Mouse (Mus musculus) midbrain, embryonic 14.5 days (tissue): ENCODE measurements at regions not wholly inside any gene's neighbourhood (a gene's known extent, or its start where the extent isn't known, plus 50 kb on each side); places are given as distances from the start of the nearest gene placed in this dataset.

Source experiments
- ATAC-seq: fragments of 200-750 bp; cut with Nextera tagmentation; 2 replicates; pipeline ENCODE4 v1.8.0; 2017; ENCODE audit warnings: moderate number of reproducible peaks, moderate library complexity; ENCODE audit not compliant: low FRiP score, low TSS enrichment
- DNase-seq: peaks from one replicate; pipeline ENCODE4 v3.0.0-alpha.2; 2015
- H3K27ac ChIP-seq: fragments of 300-500 bp; sonication (generic); replicated peaks from 2 replicates; pipeline ENCODE4 v1.5.1; 2014; ENCODE audit warnings: mild to moderate bottlenecking, low read depth, low read length, moderate library complexity
- H3K27me3 ChIP-seq: fragments of 300-500 bp; sonication (generic); 2 replicates; pipeline ENCODE4 v1.6.1; 2014; ENCODE audit warnings: low read length, control low read depth, mixed read lengths; ENCODE audit not compliant: control insufficient read depth, insufficient read depth
- H3K36me3 ChIP-seq: fragments of 300-500 bp; sonication (generic); 2 replicates; pipeline ENCODE4 v1.6.1; 2014; ENCODE audit warnings: low read length, control low read depth; ENCODE audit not compliant: control insufficient read depth, insufficient read depth
- H3K4me1 ChIP-seq: fragments of 300-500 bp; sonication (generic); 2 replicates; pipeline ENCODE4 v1.6.1; 2014; ENCODE audit warnings: mild to moderate bottlenecking, antibody characterized with exemption, low read length, control low read depth; ENCODE audit not compliant: control insufficient read depth, insufficient read depth
- H3K4me2 ChIP-seq: fragments of 300-500 bp; sonication (generic); 2 replicates; pipeline ENCODE4 v1.6.1; 2014; ENCODE audit warnings: mild to moderate bottlenecking, low read length, moderate library complexity
- H3K4me3 ChIP-seq: fragments of 300-500 bp; sonication (generic); replicated peaks from 2 replicates; pipeline ENCODE4 v1.5.1; 2014; ENCODE audit warnings: low read depth, low read length
- H3K9ac ChIP-seq: fragments of 300-500 bp; sonication (generic); replicated peaks from 2 replicates; pipeline ENCODE4 v1.6.1; 2014; ENCODE audit warnings: mild to moderate bottlenecking, low read length, moderate library complexity
- H3K9me3 ChIP-seq: fragments of 300-500 bp; sonication (generic); 2 replicates; pipeline ENCODE4 v1.6.1; 2016; ENCODE audit warnings: low read length, control low read depth, mixed read lengths; ENCODE audit not compliant: control insufficient read depth
- WGBS: fragments of 180-500 bp; shearing (Covaris S2); extraction: QIAGEN DNeasy Blood & Tissue Kit; methylation state at CpG from one replicate; pipeline ENCODE4 v1.1.7; 2014; 5-methylcytosine and 5-hydroxymethylcytosine counted together

GRCm38 (mm10) chr4:4708261-4708660 is 84.9 kb downstream of the Impad1 start:
- ATAC-seq (no peak), DNase-seq (no peak)
- Histone ChIP-seq H3K4me1 (no peaks in the 10 kb centered on the region), H3K9me3 (no peaks in the 10 kb centered on the region), H3K27ac (no peak overlapping the region), H3K4me2 (no peak overlapping the region), H3K4me3 (no peak overlapping the region), H3K36me3 (no peaks in the 10 kb centered on the region), H3K27me3 (no peaks in the 10 kb centered on the region), H3K9ac (no peak overlapping the region)
- WGBS: 58% methylated on average over 3 of the region's 3 CpGs

- Histone ChIP-seq H3K4me2 (no peak overlapping the region), H3K36me3 (no peaks in the 10 kb centered on the region), H3K4me3 (no peak overlapping the region), H3K9me3 (no peaks in the 10 kb centered on the region), H3K9ac (no peak overlapping the region), H3K27ac (no peak overlapping the region), H3K4me1 (no peaks in the 10 kb centered on the region), H3K27me3 (no peaks in the 10 kb centered on the region)
- DNase-seq (no peak), ATAC-seq (no peak)
- WGBS: 91% methylated on average over 2 of the region's 2 CpGs
Observed at GRCm38 (mm10) chr4:4699102-4699501, 94.1 kb downstream of the Impad1 start.

- H3K4me3 ChIP-seq: no peak overlapping the region
- no peaks in the 10 kb centered on the region for H3K36me3 ChIP-seq
- no peaks in the 10 kb centered on the region for H3K4me1 ChIP-seq
- no peaks in the 10 kb centered on the region for H3K27me3 ChIP-seq
- no peaks in the 10 kb centered on the region for H3K9me3 ChIP-seq
- WGBS: 90% methylated on average over 1 of the region's 1 CpGs
- no peak overlapping the region for H3K9ac ChIP-seq
- ATAC-seq (0 out of 2 replicates have a peak, but pooled peaks have one; percentile 31), DNase-seq (no peak)
- no peak overlapping the region for H3K27ac ChIP-seq
- H3K4me2 ChIP-seq: no peak overlapping the region
Observed at GRCm38 (mm10) chr4:4695413-4695812, 97.7 kb downstream of the Impad1 start.

- Histone ChIP-seq H3K9ac (no peak overlapping the region), H3K4me2 (no peak overlapping the region), H3K4me1 (no peaks in the 10 kb centered on the region), H3K27ac (no peak overlapping the region), H3K36me3 (no peaks in the 10 kb centered on the region), H3K27me3 (no peaks in the 10 kb centered on the region), H3K9me3 (no peaks in the 10 kb centered on the region), H3K4me3 (no peak overlapping the region)
- WGBS: 42% methylated on average over 4 of the region's 4 CpGs
- DNase-seq: no peak
- ATAC-seq: no peak
Observed at GRCm38 (mm10) chr4:4686920-4687319, 106.2 kb downstream of the Impad1 start.

GRCm38 (mm10) chr4:4674607-4675006 is 118.5 kb downstream of the Impad1 start:
- DNase-seq (no peak), ATAC-seq (no peak)
- Histone ChIP-seq H3K27ac (no peak overlapping the region), H3K4me2 (no peak overlapping the region), H3K4me3 (no peak overlapping the region), H3K36me3 (no peaks in the 10 kb centered on the region), H3K9me3 (no peaks in the 10 kb centered on the region), H3K9ac (no peak overlapping the region), H3K4me1 (no peaks in the 10 kb centered on the region), H3K27me3 (no peaks in the 10 kb centered on the region)

DNA sequence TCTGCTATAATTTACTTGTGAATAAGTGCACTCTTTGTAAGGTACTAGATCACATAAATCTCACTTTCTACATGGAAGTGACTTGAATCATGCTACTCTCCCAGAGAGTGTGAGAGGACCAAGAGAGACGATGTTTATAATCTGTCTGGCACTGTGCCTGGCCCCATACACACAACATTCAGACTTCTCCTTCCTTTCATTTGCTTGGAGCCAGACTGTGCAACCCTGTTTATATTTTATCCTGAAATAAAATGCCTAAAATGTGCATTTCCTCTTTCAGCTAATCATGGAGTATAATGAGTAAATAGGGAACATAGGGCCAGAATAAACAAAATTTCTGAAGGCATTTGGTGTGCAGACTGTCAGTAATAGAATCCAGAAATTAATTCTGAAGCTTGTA is 142.9 kb downstream of the Impad1 start:
- no peak for ATAC-seq
- H3K4me3 ChIP-seq: no peak overlapping the region
- H3K27me3 ChIP-seq: no peaks in the 10 kb centered on the region
- no peak overlapping the region for H3K27ac ChIP-seq
- no peaks in the 10 kb centered on the region for H3K4me1 ChIP-seq
- no peak overlapping the region for H3K9ac ChIP-seq
- no peak for DNase-seq
- no peaks in the 10 kb centered on the region for H3K36me3 ChIP-seq
- 81% methylated on average over 1 of the region's 1 CpGs for WGBS
- H3K4me2 ChIP-seq: no peak overlapping the region
- H3K9me3 ChIP-seq: no peaks in the 10 kb centered on the region

DNA sequence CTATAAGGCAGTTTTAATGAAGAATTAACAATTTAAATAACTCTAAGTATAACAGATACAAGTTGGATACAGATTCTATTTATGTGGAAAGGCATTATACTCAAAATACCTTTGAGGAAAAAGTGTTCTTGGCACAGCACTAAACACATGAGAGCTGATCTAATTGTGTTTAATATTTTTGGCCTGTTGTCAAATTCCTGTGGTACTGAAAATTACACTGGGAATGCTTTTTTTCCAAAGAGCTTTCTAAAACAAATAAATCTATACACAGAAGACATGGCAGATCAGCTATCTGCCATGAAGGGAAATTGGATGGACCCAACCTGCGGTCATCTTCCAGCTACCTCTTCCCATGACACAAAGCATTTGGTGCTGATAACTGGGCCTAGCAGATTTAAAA is 147.9 kb downstream of the Impad1 start:
- whole genome bisulfite sequencing: 98% methylated on average over 1 of the region's 1 CpGs
- ATAC-seq: no peak
- Histone ChIP-seq H3K4me3 (no peak overlapping the region), H3K36me3 (no peaks in the 10 kb centered on the region), H3K4me1 (no peaks in the 10 kb centered on the region), H3K9me3 (no peaks in the 10 kb centered on the region), H3K27ac (no peak overlapping the region), H3K27me3 (no peaks in the 10 kb centered on the region), H3K4me2 (no peak overlapping the region), H3K9ac (no peak overlapping the region)
- DNase-seq: no peak

- ATAC-seq (no peak), DNase-seq (no peak)
- no peaks in the 10 kb centered on the region for H3K9me3 ChIP-seq
- H3K27me3 ChIP-seq: no peaks in the 10 kb centered on the region
- H3K4me2 ChIP-seq: no peak overlapping the region
- no peaks in the 10 kb centered on the region for H3K36me3 ChIP-seq
- no peaks in the 10 kb centered on the region for H3K4me1 ChIP-seq
- H3K4me3 ChIP-seq: no peak overlapping the region
- no peak overlapping the region for H3K27ac ChIP-seq
- H3K9ac ChIP-seq: no peak overlapping the region
Observed at GRCm38 (mm10) chr4:4636258-4636657, 156.9 kb downstream of the Impad1 start.

- DNase-seq (no peak), ATAC-seq (no peak)
- Histone ChIP-seq H3K9ac (no peak overlapping the region), H3K36me3 (no peaks in the 10 kb centered on the region), H3K4me2 (no peak overlapping the region), H3K4me1 (no peaks in the 10 kb centered on the region), H3K9me3 (no peaks in the 10 kb centered on the region), H3K27ac (no peak overlapping the region), H3K4me3 (no peak overlapping the region), H3K27me3 (no peaks in the 10 kb centered on the region)
- 23% methylated on average over 1 of the region's 1 CpGs for WGBS
Observed at GRCm38 (mm10) chr4:4635856-4636255, 157.3 kb downstream of the Impad1 start.
